In genomic region chr6:134189174-134189573, GRCm38 (mm10) we compare ENCODE assay signal across 8 mouse cellular contexts.
DNase-seq lines count a peak whose midpoint lies in the region; ATAC-seq and TF ChIP-seq lines count a peak whose summit lies in the region.

No protein-coding gene starts in this region.

- no peaks in the 10 kb centered on the region for H3K27me3 ChIP-seq in kidney, adult 2 months (replicated peaks; ENCODE audit: control insufficient read depth, insufficient read depth, low read length)
- no peaks in the 10 kb centered on the region for H3K27me3 ChIP-seq in embryonic facial prominence, embryonic 11.5 days (ENCODE audit: control insufficient read depth, insufficient read depth, low read length)
- no peaks in the 10 kb centered on the region for H3K27me3 ChIP-seq in hindbrain, embryonic 14.5 days (ENCODE audit: control insufficient read depth, insufficient read depth, low read length)
- no peaks in the 10 kb centered on the region for H3K27me3 ChIP-seq in midbrain, embryonic 12.5 days

- no peak for TF ChIP-seq CTCF in kidney, adult 2 months (conservative IDR thresholded peaks at IDR 0.05; ENCODE audit: insufficient read depth, insufficient read length, low read depth, low read length)

- H3K4me1 ChIP-seq in kidney, adult 2 months (ENCODE audit: control insufficient read depth, insufficient read depth, low read length): peaks cover 22% of the 10 kb centered on the region
- H3K4me1 ChIP-seq in embryonic facial prominence, embryonic 11.5 days (ENCODE audit: control insufficient read depth, insufficient read depth, low read length): no peaks in the 10 kb centered on the region
- H3K4me1 ChIP-seq in hindbrain, embryonic 14.5 days (replicated peaks; ENCODE audit: control insufficient read depth, insufficient read depth, low read length): peaks cover 35% of the 10 kb centered on the region
- H3K4me1 ChIP-seq in midbrain, embryonic 12.5 days: peaks cover 18% of the 10 kb centered on the region

- H3K9ac ChIP-seq in embryonic facial prominence, embryonic 11.5 days (replicated peaks; ENCODE audit: low read length): no peak overlapping the region
- H3K9ac ChIP-seq in hindbrain, embryonic 14.5 days: no peak overlapping the region
- no peak overlapping the region for H3K9ac ChIP-seq in midbrain, embryonic 12.5 days (replicated peaks)

- no peak for DNase-seq in kidney, adult 2 months
- no peak for DNase-seq in kidney, adult 8-10 months
- no peak for DNase-seq in embryonic facial prominence, embryonic 11.5 days (ENCODE audit: low spot score)
- DNase-seq in hindbrain, embryonic 14.5 days (ENCODE audit: low spot score): no peak
- no peak for DNase-seq in adrenal gland, adult 2 months
- no peak for DNase-seq in ovary, postnatal 36 days (ENCODE audit: low spot score)
- DNase-seq in thymus, postnatal 10 days (ENCODE audit: low spot score in 2 of 2): no peak

- TF ChIP-seq POLR2A in kidney, adult 2 months (IDR thresholded peaks at IDR 0.05; ENCODE audit: low read depth, low read length): no peak

- peak overlapping the region; percentile 32; the same call in 1 of the 2 replicates for H3K27ac ChIP-seq in kidney, adult 2 months (ENCODE audit: insufficient read depth, low read depth, low read length)
- H3K27ac ChIP-seq in embryonic facial prominence, embryonic 11.5 days (replicated peaks; ENCODE audit: low read depth, low read length): no peak overlapping the region
- peak overlapping the region; percentile 55; the same call in 1 of the 2 replicates for H3K27ac ChIP-seq in hindbrain, embryonic 14.5 days
- peak overlapping the region; percentile 15; the same call in 1 of the 2 replicates for H3K27ac ChIP-seq in midbrain, embryonic 12.5 days (replicated peaks)

- ATAC-seq in embryonic facial prominence, embryonic 11.5 days (replicated peaks; ENCODE audit: insufficient number of reproducible peaks, low FRiP score, low TSS enrichment, low read depth): 0 out of 2 replicates have a peak, but pooled peaks have one; percentile 34
- ATAC-seq in hindbrain, embryonic 14.5 days (ENCODE audit: low FRiP score): peak; percentile 35; the same call in 1 of the 2 replicates
- ATAC-seq in midbrain, embryonic 12.5 days (ENCODE audit: low FRiP score, low read depth): no peak; the same call in 1 of the 2 replicates

- H3K4me3 ChIP-seq in kidney, adult 2 months (ENCODE audit: insufficient read depth, low read depth, low read length): no peak overlapping the region
- H3K4me3 ChIP-seq in embryonic facial prominence, embryonic 11.5 days (ENCODE audit: low read depth, low read length): no peak overlapping the region
- no peak overlapping the region for H3K4me3 ChIP-seq in hindbrain, embryonic 14.5 days (replicated peaks; ENCODE audit: low read length)
- no peak overlapping the region for H3K4me3 ChIP-seq in midbrain, embryonic 12.5 days

- no peaks in the 10 kb centered on the region for H3K36me3 ChIP-seq in kidney, adult 2 months (ENCODE audit: control insufficient read depth, insufficient read depth, low read length)
- H3K36me3 ChIP-seq in embryonic facial prominence, embryonic 11.5 days (replicated peaks; ENCODE audit: control insufficient read depth, insufficient read depth, low read depth, low read length): no peaks in the 10 kb centered on the region
- no peaks in the 10 kb centered on the region for H3K36me3 ChIP-seq in hindbrain, embryonic 14.5 days (replicated peaks; ENCODE audit: control insufficient read depth, insufficient read depth)
- H3K36me3 ChIP-seq in midbrain, embryonic 12.5 days: no peaks in the 10 kb centered on the region

- WGBS in kidney, adult 2 months: 20% methylated on average over 5 of the region's 5 CpGs
- WGBS in embryonic facial prominence, embryonic 11.5 days: 19% methylated on average over 5 of the region's 5 CpGs
- 31% methylated on average over 5 of the region's 5 CpGs for WGBS in hindbrain, embryonic 14.5 days
- 54% methylated on average over 5 of the region's 5 CpGs for WGBS in midbrain, embryonic 12.5 days

- H3K9me3 ChIP-seq in embryonic facial prominence, embryonic 11.5 days (replicated peaks; ENCODE audit: control insufficient read depth, low read length): no peaks in the 10 kb centered on the region
- no peaks in the 10 kb centered on the region for H3K9me3 ChIP-seq in hindbrain, embryonic 14.5 days (ENCODE audit: control insufficient read depth, low read length)
- H3K9me3 ChIP-seq in midbrain, embryonic 12.5 days: no peaks in the 10 kb centered on the region

- no peak overlapping the region for H3K4me2 ChIP-seq in embryonic facial prominence, embryonic 11.5 days (ENCODE audit: low read depth, low read length)
- H3K4me2 ChIP-seq in hindbrain, embryonic 14.5 days (replicated peaks): no peak overlapping the region
- no peak overlapping the region for H3K4me2 ChIP-seq in midbrain, embryonic 12.5 days (replicated peaks)
